Mouse (Mus musculus): ENCODE measurements around the gene Lyplal1.

DNA sequence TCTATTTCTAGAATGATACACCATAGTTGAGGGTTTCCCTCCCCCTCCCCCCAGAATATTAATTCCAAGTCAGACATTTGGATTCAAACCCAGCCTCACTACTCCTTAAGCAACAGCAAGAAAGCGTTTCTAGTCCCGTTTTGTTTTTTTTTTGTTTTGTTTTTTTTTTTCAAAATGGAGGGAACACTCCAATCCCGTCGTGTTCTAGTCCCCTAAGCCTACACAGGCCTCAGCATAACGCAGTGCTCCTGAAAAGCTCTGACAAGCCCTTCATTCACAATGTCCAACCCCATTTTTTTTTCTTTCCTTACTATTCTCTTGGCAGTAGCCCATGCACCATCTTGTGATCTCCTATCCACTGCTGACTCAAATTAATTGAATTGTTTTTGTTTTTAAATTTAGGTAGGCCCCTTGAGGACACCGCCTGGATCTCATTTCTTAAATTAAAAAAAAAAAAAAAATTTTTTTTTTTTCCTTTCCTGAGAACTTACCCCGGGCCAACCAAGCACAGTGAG is 967 bp downstream of the Lyplal1 start:
- TF ChIP-seq CTCF (IDR thresholded peaks at IDR 0.05; ENCODE audit: insufficient read depth, low read depth, low read length) (no peak), POLR2A (IDR thresholded peaks at IDR 0.05; ENCODE audit: insufficient read depth, low read depth, low read length) (no peak)
